Comparison of ENCODE assay signal across 8 mouse cellular contexts in genomic region chr9:108826700-108827340, GRCm38 (mm10). TPM values are rescaled to one million over a fixed set of nuclear protein-coding genes. Genes with fewer than 3 reads are reported as not detected.
DNase-seq lines count a peak whose midpoint lies in the region; ATAC-seq lines count a peak whose summit lies in the region.

No protein-coding gene starts in this region.

- DNase-seq in R1 (ENCODE audit: low read depth, low spot score), result peak; percentile 79
- peak; percentile 82 for DNase-seq in cerebellum, adult 9-10 months
- peak; percentile 77 for DNase-seq in forelimb bud, embryonic 11.5 days (ENCODE audit: low read depth, low spot score)
- peak; percentile 70 to 71 for DNase-seq in left cerebral cortex, postnatal 25 days (ENCODE audit: low spot score in 2 of 2)
- peak; percentile 63 to 65 for DNase-seq in right cerebral cortex, adult 2 months (ENCODE audit: low spot score in 2 of 2)
- peak; percentile 78 for DNase-seq in urinary bladder, postnatal 25 days (ENCODE audit: low spot score)

- peak overlapping the region; percentile 91 for H3K9ac ChIP-seq in hindbrain, embryonic 12.5 days

- peaks cover 87% of the 10 kb centered on the region for H3K27me3 ChIP-seq in hindbrain, embryonic 12.5 days

- intact Hi-C loops in left cerebral cortex, postnatal 25 days (cut with DNase I), result loop anchor here (2.0 kb wide), 1 partner anchor 26 kb away; the partner anchor contains the start of gene Slc26a6

- ATAC-seq in hindbrain, embryonic 12.5 days (ENCODE audit: low FRiP score), result no peak
- peak; percentile 67 for ATAC-seq in megakaryocyte progenitor cell, adult 5-6 weeks (replicated peaks; ENCODE audit: poor library complexity)

- peak overlapping the region; percentile 79 for H3K4me3 ChIP-seq in hindbrain, embryonic 12.5 days

- WGBS in hindbrain, embryonic 12.5 days, result 2% methylated on average over 39 of the region's 39 CpGs

- H3K4me2 ChIP-seq in hindbrain, embryonic 12.5 days (replicated peaks), result peak overlapping the region; percentile 89

- peaks cover 47% of the 10 kb centered on the region for H3K4me1 ChIP-seq in hindbrain, embryonic 12.5 days

- peaks cover 31% of the 10 kb centered on the region for H3K36me3 ChIP-seq in hindbrain, embryonic 12.5 days

- H3K9me3 ChIP-seq in hindbrain, embryonic 12.5 days (replicated peaks), result no peaks in the 10 kb centered on the region

- peak overlapping the region; percentile 89 for H3K27ac ChIP-seq in hindbrain, embryonic 12.5 days

RNA-seq across cellular contexts. Expression of gene Celsr3, which starts 0.7 kb away (rescaled TPM):
- polyA plus RNA-seq in hindbrain, embryonic 12.5 days (2016; fragmentation: Nextera tagmentation; extraction: Ambion mirVana), result 11.9 TPM in 2 replicates
- total RNA-seq in left cerebral cortex, postnatal 25 days (2021), result 10 to 100 TPM; 46.8 to 61.9 TPM
- 4.5 and 5.4 TPM in 2 replicates for total RNA-seq in megakaryocyte progenitor cell, adult 5-6 weeks (2015)
- total RNA-seq in megakaryocyte progenitor cell, adult 5-6 weeks (2017), result 1.5 and 2.5 TPM in 2 replicates

RNA-seq across cellular contexts. Expression of gene Nckipsd, which starts 18.7 kb away (rescaled TPM):
- 20.2 and 23.3 TPM in 2 replicates for polyA plus RNA-seq in hindbrain, embryonic 12.5 days (2016; fragmentation: Nextera tagmentation; extraction: Ambion mirVana)
- total RNA-seq in left cerebral cortex, postnatal 25 days (2021), result 10 to 100 TPM; 54.4 to 60.5 TPM
- 8.4 and 8.7 TPM in 2 replicates for total RNA-seq in megakaryocyte progenitor cell, adult 5-6 weeks (2015)
- 5.0 and 5.5 TPM in 2 replicates for total RNA-seq in megakaryocyte progenitor cell, adult 5-6 weeks (2017)

RNA-seq across cellular contexts. Expression of gene Slc26a6, which starts 26.3 kb away (rescaled TPM):
- polyA plus RNA-seq in hindbrain, embryonic 12.5 days (2016; fragmentation: Nextera tagmentation; extraction: Ambion mirVana), result 12.7 and 16.5 TPM in 2 replicates
- total RNA-seq in left cerebral cortex, postnatal 25 days (2021), result 10 to 100 TPM; 18.4 to 19.1 TPM
- 7.2 and 11.7 TPM in 2 replicates for total RNA-seq in megakaryocyte progenitor cell, adult 5-6 weeks (2015)
- total RNA-seq in megakaryocyte progenitor cell, adult 5-6 weeks (2017), result 3.0 and 4.7 TPM in 2 replicates

RNA-seq across cellular contexts. Expression of gene Ip6k2, which starts 43.2 kb away (rescaled TPM):
- polyA plus RNA-seq in hindbrain, embryonic 12.5 days (2016; fragmentation: Nextera tagmentation; extraction: Ambion mirVana), result 140 and 154 TPM in 2 replicates
- 100 to 1,000 TPM; 152 to 153 TPM for total RNA-seq in left cerebral cortex, postnatal 25 days (2021)
- 12.9 and 21.1 TPM in 2 replicates for total RNA-seq in megakaryocyte progenitor cell, adult 5-6 weeks (2015)
- 40.9 and 50.6 TPM in 2 replicates for total RNA-seq in megakaryocyte progenitor cell, adult 5-6 weeks (2017)

Comparison
In these comparisons a context has a peak if more than half of its experiments do, and no peak if none do; other contexts are left out.
1. RNA of gene Celsr3, which starts 0.7 kb away (total RNA-seq): 46.8 to 61.9 TPM in left cerebral cortex, postnatal 25 days; 1.5 to 5.4 TPM in megakaryocyte progenitor cell, adult 5-6 weeks; every median in the first group is over 4 times any median in the second.
2. RNA of gene Nckipsd, which starts 18.7 kb away (total RNA-seq): 54.4 to 60.5 TPM in left cerebral cortex, postnatal 25 days; 5.0 to 8.7 TPM in megakaryocyte progenitor cell, adult 5-6 weeks; every median in the first group is over 4 times any median in the second.
3. Peak in every context shown above with its lines, with median percentiles within 50 percentile points of each other: DNase-seq.